Mouse (Mus musculus): ENCODE measurements at regions not wholly inside any gene's neighbourhood (a gene's known extent, or its start where the extent isn't known, plus 50 kb on each side); places are given as distances from the start of the nearest gene placed in this dataset.

GRCm38 (mm10) chr5:62160528-62160927 lies 351.9 kb downstream of the G6pd2 start:
- no peak for ATAC-seq
- no peak for DNase-seq (ENCODE audit: low read depth, low spot score)
- in situ Hi-C loops (cut with MboI; ENCODE audit: low pct_unique_long_range_greater_than_20kb) = no loop called here
- ChIA-PET CTCF (interaction anchor here (1.0 to 1.2 kb wide), 2 partner anchors 9 to 13 kb away, joined by 3 read pairs; no protein-coding TSS in a partner anchor), POLR2A (no interaction called here)
- no peak for TF ChIP-seq CTCF (IDR thresholded peaks at IDR 0.05)
- no peaks in the 10 kb centered on the region for H3K27me3 ChIP-seq

GRCm38 (mm10) chr5:62192073-62192472 lies 383.5 kb downstream of the G6pd2 start:
- no peak for DNase-seq (ENCODE audit: low read depth, low spot score)
- in situ Hi-C loops (cut with MboI; ENCODE audit: low pct_unique_long_range_greater_than_20kb) = no loop called here

GRCm38 (mm10) chr5:62205384-62205783 lies 396.8 kb downstream of the G6pd2 start:
- no peak for TF ChIP-seq CTCF (IDR thresholded peaks at IDR 0.05)
- peaks cover 7% of the 10 kb centered on the region for H3K27me3 ChIP-seq
- in situ Hi-C loops (cut with MboI; ENCODE audit: low pct_unique_long_range_greater_than_20kb) = no loop called here
- ATAC-seq (no peak), DNase-seq (ENCODE audit: low read depth, low spot score) (no peak)
- ChIA-PET CTCF (no interaction called here), POLR2A (no interaction called here)

More at GRCm38 (mm10) chr5:62192073-62192472, 383.5 kb downstream of the G6pd2 start:
- no peak for ATAC-seq
- ChIA-PET POLR2A (no interaction called here), CTCF (no interaction called here)
- no peak for TF ChIP-seq CTCF (IDR thresholded peaks at IDR 0.05)
- H3K27me3 ChIP-seq = no peaks in the 10 kb centered on the region

Data from Patski (cell line).